Mouse (Mus musculus) neural tube, embryonic 10.5 days (tissue): ENCODE data around the gene Akap13.

Source experiments
- DNase-seq: peaks from one replicate; pipeline ENCODE4 v3.0.0-alpha.2; 2017; ENCODE audit warnings: low spot score; ENCODE audit errors: extremely low spot score

Gene Akap13

DNA sequence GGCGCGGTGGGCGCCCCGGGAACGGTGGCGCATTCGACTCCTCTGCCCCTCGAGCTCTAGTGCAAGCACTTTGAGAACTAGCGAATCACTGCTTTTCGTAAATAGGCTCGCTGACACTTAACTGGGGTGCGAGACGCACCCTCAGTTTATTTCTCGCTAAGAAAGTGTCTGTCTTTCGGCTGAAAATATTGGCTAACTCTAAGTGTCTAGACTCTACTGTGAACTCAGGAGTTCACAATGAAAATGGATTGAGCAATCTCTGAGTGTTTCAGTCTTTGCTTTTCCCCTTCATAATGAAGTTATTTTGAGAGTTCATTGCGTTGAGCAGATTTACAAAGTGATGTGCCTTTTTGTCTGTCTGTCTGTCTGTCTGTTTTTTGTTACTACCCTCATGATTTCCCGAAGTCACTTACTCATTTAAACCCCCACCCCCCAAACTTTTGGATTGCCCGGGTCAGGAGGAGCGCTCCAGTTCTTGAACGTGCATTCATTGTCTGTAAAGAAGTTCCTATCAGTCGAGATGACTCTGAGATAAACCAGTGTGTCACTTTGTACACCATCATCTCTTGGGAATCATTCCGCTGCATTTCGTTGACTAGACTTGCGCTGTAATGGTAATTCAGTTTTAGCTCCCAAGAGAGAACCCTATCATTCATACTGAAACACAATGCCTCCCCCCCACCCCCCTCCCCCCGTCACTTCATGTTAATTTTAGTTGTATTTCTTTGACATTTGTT lies 986 bp downstream of the Akap13 start:
- peak; percentile 26 for DNase-seq

GRCm38 (mm10) chr7:75460290-75460689 lies 5.0 kb downstream of the Akap13 start:
- DNase-seq = no peak

- no peak for DNase-seq
These were observed 8.3 kb downstream of the Akap13 start for GRCm38 (mm10) chr7:75463579-75464162.

DNA sequence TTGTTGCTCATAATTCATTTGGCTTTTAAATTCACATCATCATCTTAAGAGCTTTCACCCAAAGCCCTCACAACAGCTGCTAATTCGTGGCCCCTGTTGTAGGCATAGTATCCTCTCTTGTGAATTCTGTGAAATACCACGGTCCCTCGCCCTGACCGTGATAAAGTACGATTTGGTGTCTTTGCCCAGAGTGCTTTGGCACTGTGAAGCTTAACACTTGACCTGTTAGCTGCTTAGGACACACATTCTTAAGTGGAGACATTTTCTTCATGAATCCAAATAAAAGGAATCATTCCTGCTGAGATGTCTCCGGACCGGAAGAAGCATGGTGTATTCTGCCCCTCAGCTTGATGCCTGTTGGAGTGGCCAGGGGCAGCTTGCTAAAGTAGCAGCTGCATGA lies 12.5 kb downstream of the Akap13 start:
- DNase-seq = no peak

DNA sequence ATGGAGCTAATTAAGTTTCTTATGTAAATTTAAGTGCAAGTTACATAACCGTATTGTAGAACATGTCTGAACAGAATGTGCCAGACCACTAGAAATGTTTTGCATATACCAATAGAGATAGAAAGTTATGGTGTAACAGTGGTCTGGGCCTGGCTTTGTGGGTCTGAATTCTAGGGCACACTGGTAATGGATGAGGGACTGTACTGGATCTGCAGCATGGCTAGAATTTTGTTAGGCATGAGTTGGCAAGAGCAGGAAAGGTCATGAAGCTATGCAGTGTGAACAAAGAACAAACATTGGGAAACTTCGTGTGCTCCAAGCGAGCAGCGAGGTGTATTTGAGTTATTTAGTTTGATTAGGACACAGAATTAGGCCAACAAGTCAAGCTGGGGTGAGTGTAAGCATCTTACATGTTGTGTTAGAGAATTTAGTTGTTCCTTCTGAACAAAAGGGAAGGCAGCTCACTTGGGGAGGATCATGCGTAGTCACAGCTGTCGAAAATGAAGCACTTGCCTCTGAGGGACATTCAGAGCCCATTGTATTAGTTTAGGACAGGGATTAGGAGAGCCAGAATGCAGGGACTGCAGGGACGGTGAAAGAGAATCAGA lies 15.1 kb downstream of the Akap13 start:
- no peak for DNase-seq

- DNase-seq = no peak
These were observed 17.2 kb downstream of the Akap13 start for GRCm38 (mm10) chr7:75472316-75473195.

- no peak for DNase-seq
These were observed 18.0 kb downstream of the Akap13 start for GRCm38 (mm10) chr7:75473294-75473693.

GRCm38 (mm10) chr7:75474064-75474463 lies 18.7 kb downstream of the Akap13 start:
- DNase-seq = no peak

DNA sequence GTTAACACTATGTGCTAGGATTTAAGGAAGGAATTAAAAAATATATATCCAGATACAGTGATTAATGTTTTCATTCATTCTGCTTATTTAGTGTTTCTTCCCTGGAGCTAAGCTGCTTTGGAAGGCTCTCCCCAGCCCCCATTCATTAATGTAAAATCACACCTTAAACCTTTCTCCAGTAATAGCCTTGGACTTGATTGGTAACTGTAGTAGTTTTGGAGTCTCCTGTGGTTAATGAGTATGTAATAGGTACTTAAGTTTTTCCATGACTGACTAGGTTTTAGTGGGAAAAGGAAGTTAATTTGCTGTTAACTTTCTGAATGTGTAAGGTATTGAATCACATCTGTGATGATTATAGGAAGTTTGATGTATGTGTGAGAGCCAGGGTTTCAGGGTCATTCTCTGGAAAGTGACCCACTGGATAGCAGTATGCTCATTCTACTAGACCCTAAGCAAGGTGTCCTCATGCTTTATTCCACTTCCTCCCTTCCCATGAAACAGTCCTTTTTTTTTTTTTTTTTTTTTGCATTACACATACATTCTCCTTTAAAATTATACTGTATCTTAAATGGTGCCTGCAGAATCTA lies 19.3 kb downstream of the Akap13 start:
- DNase-seq = no peak

DNA sequence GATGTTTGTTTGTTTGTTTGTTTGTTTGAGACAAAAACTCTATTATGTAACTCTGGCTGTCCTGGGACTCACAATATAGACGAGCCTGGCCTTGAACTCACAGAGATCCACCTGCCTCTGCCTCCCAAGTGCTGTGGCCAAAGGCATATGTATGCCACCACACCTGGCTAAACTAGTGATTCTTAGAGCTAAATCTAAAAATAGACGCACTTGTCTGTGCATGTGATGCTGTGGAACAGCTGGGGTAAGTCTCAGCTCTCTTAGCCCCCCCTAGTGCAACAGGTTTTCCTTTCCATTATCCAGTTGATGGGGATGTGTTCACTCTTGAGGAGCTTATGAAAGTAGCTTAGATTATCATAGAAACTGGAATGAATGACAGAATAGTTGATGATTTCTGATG lies 22.7 kb downstream of the Akap13 start:
- no peak for DNase-seq

GRCm38 (mm10) chr7:75480721-75481426 lies 25.5 kb downstream of the Akap13 start:
- no peak for DNase-seq

DNA sequence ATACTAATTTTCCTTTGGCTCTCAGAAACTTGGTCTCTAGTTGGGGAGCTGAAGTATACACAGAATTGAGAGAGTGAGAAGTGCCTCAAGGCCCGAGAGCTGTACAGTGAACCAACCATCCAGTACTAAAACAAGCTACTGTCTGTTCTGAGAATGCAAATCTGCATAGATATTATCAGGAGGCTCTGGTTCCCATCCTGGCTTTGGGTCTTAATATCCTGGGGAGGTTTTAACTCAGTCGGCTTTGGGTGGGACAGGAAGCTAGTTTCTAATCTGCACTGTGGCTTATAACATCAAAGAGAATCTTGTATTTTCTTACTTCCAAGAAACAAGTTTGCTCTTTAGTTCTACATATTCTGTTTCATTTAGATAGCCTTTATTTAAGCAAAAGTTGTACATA lies 30.7 kb downstream of the Akap13 start:
- DNase-seq = no peak

GRCm38 (mm10) chr7:75495941-75496441 lies 40.7 kb downstream of the Akap13 start:
- no peak for DNase-seq

DNA sequence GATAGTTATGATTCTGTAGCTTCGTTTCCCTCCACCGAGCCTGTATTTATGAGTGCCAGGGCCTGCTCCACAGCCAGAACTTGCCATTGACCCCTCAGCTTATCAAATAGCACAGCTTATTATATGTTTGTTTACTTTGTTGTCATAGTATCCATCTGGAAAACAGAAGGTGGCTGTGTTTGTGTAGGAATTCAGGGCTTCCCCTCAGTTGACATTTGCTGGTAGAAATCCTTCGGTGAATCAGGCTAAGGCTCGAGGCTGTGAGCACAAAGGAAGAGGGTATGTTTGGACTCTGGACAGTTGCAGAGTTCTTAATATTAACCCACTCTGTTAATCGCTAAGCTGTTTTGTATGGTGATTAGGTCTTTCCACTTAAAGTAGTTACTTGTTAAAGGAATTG lies 43.3 kb downstream of the Akap13 start:
- no peak for DNase-seq

DNA sequence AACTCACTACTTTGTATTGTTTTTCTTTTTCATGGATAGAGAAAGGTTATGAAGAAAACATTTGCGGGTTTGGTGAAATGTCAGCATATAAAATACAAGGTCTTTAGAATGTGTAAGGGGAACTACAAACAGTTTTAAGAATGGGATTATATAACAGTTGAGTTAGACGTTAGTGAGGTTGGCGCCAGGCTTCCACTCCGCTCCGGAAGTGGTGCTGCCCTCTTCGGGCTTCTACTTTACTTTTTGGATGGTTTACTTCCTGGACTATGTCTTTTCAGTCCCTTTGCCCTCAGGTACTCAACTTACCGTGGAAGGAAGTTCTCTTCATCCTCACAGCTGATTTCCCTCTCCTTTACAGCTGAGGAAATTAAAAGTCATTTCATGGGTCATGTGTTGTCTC lies 43.9 kb downstream of the Akap13 start:
- DNase-seq = no peak

- no peak for DNase-seq
These were observed 44.8 kb downstream of the Akap13 start for GRCm38 (mm10) chr7:75500164-75500563.

DNA sequence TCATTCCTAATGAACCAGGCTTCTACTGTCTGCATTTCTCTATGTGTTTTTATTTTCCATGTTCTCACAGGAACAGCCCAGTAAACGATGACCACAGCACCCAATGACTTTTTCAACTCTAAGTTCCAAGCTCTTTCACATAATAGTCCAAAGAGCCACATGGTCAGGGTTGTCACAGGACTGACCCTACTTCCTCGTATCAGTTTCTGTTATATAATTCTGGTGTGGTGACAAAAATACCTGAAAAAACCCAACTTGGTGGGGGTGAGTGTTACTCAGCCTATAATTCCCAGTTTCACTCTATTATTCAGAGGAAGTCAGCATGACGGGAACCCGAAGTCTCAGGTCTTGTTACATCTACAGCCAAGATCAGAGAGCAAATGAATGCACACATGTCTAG lies 45.5 kb downstream of the Akap13 start:
- no peak for DNase-seq

- no peak for DNase-seq
These were observed 49.2 kb downstream of the Akap13 start for GRCm38 (mm10) chr7:75504524-75504923.

GRCm38 (mm10) chr7:75506628-75507027 lies 51.3 kb downstream of the Akap13 start:
- DNase-seq = no peak

DNA sequence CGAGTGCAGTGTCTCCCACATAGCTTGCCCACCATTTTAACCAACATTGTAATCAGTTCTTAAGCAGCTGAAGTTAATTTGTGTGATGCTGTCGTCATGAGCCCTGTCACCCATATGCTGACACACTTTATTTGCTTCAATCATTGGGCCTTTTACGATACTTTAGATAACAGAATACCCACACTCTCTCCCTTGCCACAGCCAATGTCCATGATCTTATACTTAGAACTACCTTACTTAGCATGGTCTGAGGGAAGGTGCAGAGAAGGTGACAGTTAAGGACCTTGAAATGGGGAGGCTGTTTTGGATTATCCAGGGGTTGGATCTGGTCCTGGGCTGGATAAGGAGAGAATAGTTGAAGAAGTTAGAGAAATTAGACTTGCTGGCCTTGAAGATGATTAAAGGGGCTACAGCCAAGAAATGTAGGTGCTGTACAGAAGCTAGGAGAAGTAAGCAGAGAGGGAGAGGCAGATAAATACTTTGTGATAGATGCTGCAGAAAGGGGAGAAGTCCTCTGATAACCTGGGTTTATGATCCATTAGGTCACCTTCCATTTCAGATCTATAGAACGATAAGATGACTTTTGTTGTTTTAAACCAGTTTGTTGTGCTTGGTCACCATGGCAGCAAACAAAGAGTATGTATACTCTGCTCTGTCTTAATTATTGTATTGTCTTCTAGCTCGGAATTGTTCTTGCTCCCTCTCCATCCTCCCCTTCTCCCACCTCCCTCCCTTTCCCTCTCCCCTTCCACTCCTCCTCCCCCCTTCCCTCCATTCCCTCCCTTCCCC lies 53.9 kb downstream of the Akap13 start:
- DNase-seq = no peak
